In genomic region chr1:131963085-131963951, GRCm38 (mm10) we compare ENCODE assay signal across 8 mouse cellular contexts. TPM values are rescaled to one million over a fixed set of nuclear protein-coding genes. Genes with fewer than 3 reads are reported as not detected.
DNase-seq lines count a peak whose midpoint lies in the region; ATAC-seq lines count a peak whose summit lies in the region.

No protein-coding gene starts in this region.

- no peak overlapping the region for H3K27ac ChIP-seq in forebrain, embryonic 16.5 days (ENCODE audit: low read length)
- H3K27ac ChIP-seq in kidney, embryonic 14.5 days (ENCODE audit: low read depth, low read length): peak overlapping the region; percentile 42; the same call in 1 of the 2 replicates
- H3K27ac ChIP-seq in midbrain, embryonic 11.5 days (ENCODE audit: low read depth, low read length): peak overlapping the region; percentile 40

- H3K4me2 ChIP-seq in forebrain, embryonic 16.5 days (ENCODE audit: low read length): peak overlapping the region; percentile 97
- H3K4me2 ChIP-seq in kidney, embryonic 14.5 days (replicated peaks; ENCODE audit: low read depth, low read length): peak overlapping the region; percentile 99
- peak overlapping the region; percentile 92 for H3K4me2 ChIP-seq in midbrain, embryonic 11.5 days

- intact Hi-C loops in left cerebral cortex, postnatal 14 days (cut with DNase I): no loop called here

- DNase-seq in kidney, adult 18-20 months: peak; percentile 74
- DNase-seq in kidney, adult 8-10 months: no peak
- peak; percentile 63 for DNase-seq in ZHBTc4 (ENCODE audit: low read depth, low spot score)
- DNase-seq in midbrain, embryonic 11.5 days (ENCODE audit: low spot score, missing footprints): peak; percentile 93
- DNase-seq in spleen, adult 18-20 months: no peak
- DNase-seq in left cerebral cortex, postnatal 14 days (ENCODE audit: low spot score in 2 of 2): no peak

- peaks cover 13% of the 10 kb centered on the region for H3K4me1 ChIP-seq in forebrain, embryonic 16.5 days (replicated peaks; ENCODE audit: control insufficient read depth, insufficient read depth, low read length)
- H3K4me1 ChIP-seq in kidney, embryonic 14.5 days (ENCODE audit: control insufficient read depth, insufficient read depth, low read length): peaks cover 11% of the 10 kb centered on the region
- H3K4me1 ChIP-seq in midbrain, embryonic 11.5 days (ENCODE audit: control insufficient read depth, insufficient read depth, low read length): peaks cover 46% of the 10 kb centered on the region

- WGBS in forebrain, embryonic 16.5 days: under 1% methylated on average over 67 of the region's 76 CpGs
- WGBS in kidney, embryonic 14.5 days: under 1% methylated on average over 72 of the region's 76 CpGs
- WGBS in midbrain, embryonic 11.5 days: under 1% methylated on average over 70 of the region's 76 CpGs

- H3K9ac ChIP-seq in forebrain, embryonic 16.5 days (replicated peaks; ENCODE audit: low read depth, low read length): peak overlapping the region; percentile 68
- peak overlapping the region; percentile 81 for H3K9ac ChIP-seq in kidney, embryonic 14.5 days (ENCODE audit: low read depth, low read length)
- peak overlapping the region; percentile 89 for H3K9ac ChIP-seq in midbrain, embryonic 11.5 days (ENCODE audit: low read length)

- H3K9me3 ChIP-seq in forebrain, embryonic 16.5 days (ENCODE audit: control insufficient read depth, low read length): no peaks in the 10 kb centered on the region
- H3K9me3 ChIP-seq in kidney, embryonic 14.5 days (ENCODE audit: control insufficient read depth, low read length): no peaks in the 10 kb centered on the region
- no peaks in the 10 kb centered on the region for H3K9me3 ChIP-seq in midbrain, embryonic 11.5 days (ENCODE audit: control insufficient read depth, low read length)

- peak; percentile 83 for ATAC-seq in forebrain, embryonic 16.5 days
- ATAC-seq in kidney, embryonic 14.5 days (ENCODE audit: low FRiP score, low TSS enrichment): peak; percentile 33
- peak; percentile 80 for ATAC-seq in midbrain, embryonic 11.5 days (ENCODE audit: low FRiP score)

- peaks cover 5% of the 10 kb centered on the region; the same call in 1 of the 2 replicates for H3K27me3 ChIP-seq in forebrain, embryonic 16.5 days (replicated peaks; ENCODE audit: control insufficient read depth, insufficient read depth, low read length)
- peaks cover 8% of the 10 kb centered on the region for H3K27me3 ChIP-seq in kidney, embryonic 14.5 days (ENCODE audit: control insufficient read depth, insufficient read depth, low read length)
- H3K27me3 ChIP-seq in midbrain, embryonic 11.5 days (ENCODE audit: control insufficient read depth, insufficient read depth, low read length): peaks cover 7% of the 10 kb centered on the region; the same call in 1 of the 2 replicates

- H3K4me3 ChIP-seq in forebrain, embryonic 16.5 days (replicated peaks; ENCODE audit: low read length): peak overlapping the region; percentile 85
- H3K4me3 ChIP-seq in kidney, embryonic 14.5 days (ENCODE audit: low read length): peak overlapping the region; percentile 82
- H3K4me3 ChIP-seq in midbrain, embryonic 11.5 days (ENCODE audit: low read depth, low read length): peak overlapping the region; percentile 96

- H3K36me3 ChIP-seq in forebrain, embryonic 16.5 days (ENCODE audit: control insufficient read depth, insufficient read depth): no peaks in the 10 kb centered on the region
- H3K36me3 ChIP-seq in kidney, embryonic 14.5 days (ENCODE audit: control insufficient read depth, insufficient read depth, low read length): no peaks in the 10 kb centered on the region
- H3K36me3 ChIP-seq in midbrain, embryonic 11.5 days (ENCODE audit: control insufficient read depth, insufficient read depth, low read length): no peaks in the 10 kb centered on the region

RNA-seq across cellular contexts. Expression of gene Slc45a3, which starts 0.6 kb away (rescaled TPM):
- 2.0 and 2.1 TPM in 2 replicates for polyA plus RNA-seq in forebrain, embryonic 16.5 days (2015; fragmentation: Nextera tagmentation; extraction: Ambion mirVana)
- 5.1 and 7.3 TPM in 2 replicates for polyA plus RNA-seq in kidney, embryonic 14.5 days (2014; fragmentation: Nextera tagmentation; extraction: Ambion mirVana)
- 19.5 and 20.5 TPM in 2 replicates for polyA plus RNA-seq in midbrain, embryonic 11.5 days (2014; fragmentation: Nextera tagmentation; extraction: Ambion mirVana)
- total RNA-seq in left cerebral cortex, postnatal 14 days (2021): 1 to 10 TPM in 1 of 2 experiments, under 1 TPM in 1; 0.97 to 1.8 TPM

RNA-seq across cellular contexts. Expression of gene Elk4, which starts 44.1 kb away (rescaled TPM):
- polyA plus RNA-seq in forebrain, embryonic 16.5 days (2015; fragmentation: Nextera tagmentation; extraction: Ambion mirVana): 12.5 and 13.5 TPM in 2 replicates
- 35.4 and 37.3 TPM in 2 replicates for polyA plus RNA-seq in kidney, embryonic 14.5 days (2014; fragmentation: Nextera tagmentation; extraction: Ambion mirVana)
- 17.2 and 19.5 TPM in 2 replicates for polyA plus RNA-seq in midbrain, embryonic 11.5 days (2014; fragmentation: Nextera tagmentation; extraction: Ambion mirVana)
- 10 to 100 TPM; 54.5 to 58.8 TPM for total RNA-seq in left cerebral cortex, postnatal 14 days (2021)

RNA-seq across cellular contexts. Expression of gene Nucks1, which starts 53.0 kb away (rescaled TPM):
- polyA plus RNA-seq in forebrain, embryonic 16.5 days (2015; fragmentation: Nextera tagmentation; extraction: Ambion mirVana): 59.4 and 66.7 TPM in 2 replicates
- polyA plus RNA-seq in kidney, embryonic 14.5 days (2014; fragmentation: Nextera tagmentation; extraction: Ambion mirVana): 67.3 and 95.9 TPM in 2 replicates
- polyA plus RNA-seq in midbrain, embryonic 11.5 days (2014; fragmentation: Nextera tagmentation; extraction: Ambion mirVana): 61.3 and 63.1 TPM in 2 replicates
- 100 to 1,000 TPM; 159 to 163 TPM for total RNA-seq in left cerebral cortex, postnatal 14 days (2021)

Comparison
In these comparisons a context has a peak if more than half of its experiments do, and no peak if none do; other contexts are left out.
1. DNase-seq: peak in kidney, adult 18-20 months (single experiment), ZHBTc4 (single experiment) and midbrain, embryonic 11.5 days (single experiment); none in kidney, adult 8-10 months (0 of 2), spleen, adult 18-20 months (0 of 2) and left cerebral cortex, postnatal 14 days (0 of 2).
2. ATAC-seq: peak in every context shown above with its lines; median percentile 83 in forebrain, embryonic 16.5 days; 80 in midbrain, embryonic 11.5 days; 33 in kidney, embryonic 14.5 days.
3. Peak in every context shown above with its lines, with median percentiles within 50 percentile points of each other: H3K4me2 ChIP-seq, H3K4me3 ChIP-seq and H3K9ac ChIP-seq.